Mouse (Mus musculus): ENCODE results near the gene Prkar1b.

- TF ChIP-seq POLR2A (IDR thresholded peaks at IDR 0.05; ENCODE audit: insufficient read length, low read depth): no peak
- no peak for TF ChIP-seq E2F4 (IDR thresholded peaks at IDR 0.05; ENCODE audit: insufficient read depth)
- no peak for TF ChIP-seq TCF12 (IDR thresholded peaks at IDR 0.05; ENCODE audit: insufficient read depth, poor library complexity, severe bottlenecking)
- no peak for TF ChIP-seq POLR2AphosphoS2 (IDR thresholded peaks at IDR 0.05; ENCODE audit: insufficient read length, low read depth)
- no peak for TF ChIP-seq CEBPB (IDR thresholded peaks at IDR 0.05; ENCODE audit: insufficient read depth, poor library complexity, severe bottlenecking)
- TF ChIP-seq MAX (IDR thresholded peaks at IDR 0.05; ENCODE audit: low read depth): no peak
- TF ChIP-seq SRF (IDR thresholded peaks at IDR 0.05; ENCODE audit: control insufficient read depth, insufficient read length, low read depth): peak; percentile 97
- TF ChIP-seq REST (IDR thresholded peaks at IDR 0.05; ENCODE audit: insufficient read depth, insufficient read length): no peak
Measured at GRCm38 (mm10) chr5:139198779-139199178, 49.0 kb upstream of the Prkar1b start.
